Mouse (Mus musculus): ENCODE results near the gene Ap3d1.

The Ap3d1 gene

DNA sequence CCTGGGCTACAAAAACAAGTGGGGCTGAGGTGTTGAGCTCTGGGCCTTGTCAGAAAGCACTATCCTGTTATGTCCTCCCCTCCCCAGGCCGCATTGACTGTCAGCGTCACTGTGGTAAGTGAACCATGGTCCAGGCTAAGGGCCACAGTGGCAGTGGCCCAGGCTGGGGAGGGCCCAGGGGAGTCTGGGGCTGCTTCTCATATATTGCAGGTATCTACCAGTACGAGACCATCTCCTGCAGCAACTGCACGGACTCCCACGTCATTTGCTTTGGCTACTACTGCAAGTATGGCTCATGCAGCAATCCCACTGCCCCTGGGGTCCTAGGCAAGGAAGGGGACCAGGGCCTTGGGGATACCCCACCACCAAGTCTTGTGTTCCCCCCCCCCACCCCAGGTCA lies 38.4 kb downstream of the Ap3d1 start:
- DNase-seq (ENCODE audit: low spot score in 2 of 2): no peak

DNA sequence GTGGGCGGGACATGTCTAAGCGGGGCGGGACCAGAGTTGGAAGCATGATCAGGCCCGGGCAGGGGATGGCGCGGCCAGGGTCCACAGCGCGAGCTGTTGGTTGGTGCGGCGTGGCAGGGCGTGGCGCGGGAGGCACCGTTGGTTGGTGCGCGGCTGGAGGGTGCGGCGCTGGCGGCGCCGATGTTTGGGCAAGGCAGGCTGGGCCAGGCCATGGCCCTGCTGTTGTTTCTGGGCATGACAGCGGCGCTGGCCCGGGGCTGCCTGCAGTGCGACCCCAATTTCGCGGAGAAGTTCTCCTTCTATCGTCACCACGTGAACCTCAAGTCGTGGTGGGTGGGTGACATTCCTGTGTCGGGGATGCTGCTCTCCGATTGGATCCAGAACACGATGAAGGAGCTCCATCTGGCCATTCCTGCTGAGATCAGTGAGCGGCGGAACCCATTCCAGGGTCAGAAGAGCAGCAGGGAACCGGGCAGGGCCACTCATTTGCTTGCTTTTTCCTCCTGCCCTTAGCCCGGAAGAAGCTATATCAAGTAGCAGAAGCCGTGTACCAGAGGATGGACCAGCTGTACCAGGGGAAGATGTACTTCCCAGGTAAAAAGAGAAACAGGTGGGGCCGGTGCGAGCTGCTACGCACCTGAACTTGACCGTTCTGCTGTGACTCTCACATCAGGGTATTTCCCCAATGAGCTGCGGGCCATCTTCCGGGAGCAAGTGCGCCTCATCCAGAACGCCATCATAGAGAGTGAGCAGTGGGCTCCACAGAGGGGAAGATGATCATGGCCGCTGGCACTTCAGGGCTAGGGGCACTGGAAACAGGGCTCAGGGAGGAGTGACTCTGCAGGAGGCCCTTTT lies 39.3 kb downstream of the Ap3d1 start:
- DNase-seq (ENCODE audit: low spot score in 2 of 2): peak; percentile 94 to 97

DNA sequence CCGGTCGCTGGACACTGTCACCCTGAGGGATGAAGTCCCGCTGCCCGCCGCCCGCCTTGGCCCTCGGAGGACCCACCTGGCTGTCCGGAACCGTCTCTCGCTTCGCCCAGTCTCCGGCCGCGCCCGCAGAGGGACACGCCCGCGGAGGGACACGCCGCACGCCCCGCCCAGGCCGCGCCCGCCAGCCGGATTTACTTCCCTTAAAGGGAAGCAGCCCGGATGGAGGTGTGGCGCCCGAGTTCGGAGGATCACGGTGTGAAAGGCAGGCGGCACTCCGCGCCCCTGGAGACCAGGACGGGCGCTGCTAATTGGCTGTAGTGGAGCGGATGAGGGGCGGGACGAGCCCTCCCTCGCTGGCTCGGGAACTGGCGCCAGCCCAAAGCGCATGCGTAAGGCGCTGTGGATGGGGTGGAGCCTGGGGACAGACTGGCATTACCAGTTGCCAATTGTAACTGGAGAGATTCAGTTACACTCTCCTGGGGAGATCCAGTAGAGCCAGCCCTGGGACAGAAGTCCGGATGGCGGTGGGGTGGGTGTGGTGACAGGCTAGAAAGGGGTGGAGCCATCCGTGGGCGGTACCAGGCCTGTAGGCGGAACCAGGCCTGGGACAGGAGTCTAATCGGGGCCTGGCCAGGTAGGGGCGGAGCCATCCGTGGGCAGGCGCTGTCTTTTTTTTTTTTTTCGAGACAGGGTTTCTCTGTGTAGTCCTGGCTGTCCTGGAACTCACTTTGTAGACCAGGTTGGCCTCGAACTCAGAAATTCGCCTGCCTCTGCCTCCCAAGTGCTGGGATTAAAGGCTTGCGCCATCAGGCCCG lies 40.1 kb downstream of the Ap3d1 start, which contains the start of the genes Mob3a and Izumo4:
Gene Mob3a, minus strand, starts transcription at position 257 of the 815 bp plus-strand sequence.
Gene Izumo4, plus strand, starts transcription at position 464 of the 815 bp plus-strand sequence.
- peak; percentile 99 for DNase-seq (ENCODE audit: low spot score in 2 of 2)

DNA sequence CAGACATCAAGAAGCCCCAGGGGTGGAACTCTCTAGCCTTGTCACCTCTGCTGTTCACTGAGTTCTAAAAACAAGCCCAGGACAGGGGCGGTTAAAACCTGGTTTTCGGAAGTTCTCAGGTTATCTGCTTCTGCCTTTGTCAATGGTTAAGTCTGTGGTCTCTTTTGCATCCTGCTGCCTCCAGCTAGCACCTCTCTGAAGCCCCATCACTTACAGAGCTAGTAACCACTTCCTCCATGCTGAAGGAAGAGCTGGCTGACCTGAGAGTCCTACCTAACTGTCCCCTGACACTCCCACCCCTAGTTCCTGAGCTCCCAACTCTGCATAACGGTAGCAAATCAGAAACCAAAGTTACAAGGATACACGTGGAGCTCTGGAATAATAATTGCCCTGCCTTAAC lies 41.3 kb downstream of the Ap3d1 start:
- DNase-seq (ENCODE audit: low spot score in 2 of 2): no peak

GRCm38 (mm10) chr10:80700038-80700504 lies 42.0 kb downstream of the Ap3d1 start:
- DNase-seq (ENCODE audit: low spot score in 2 of 2): no peak

DNA sequence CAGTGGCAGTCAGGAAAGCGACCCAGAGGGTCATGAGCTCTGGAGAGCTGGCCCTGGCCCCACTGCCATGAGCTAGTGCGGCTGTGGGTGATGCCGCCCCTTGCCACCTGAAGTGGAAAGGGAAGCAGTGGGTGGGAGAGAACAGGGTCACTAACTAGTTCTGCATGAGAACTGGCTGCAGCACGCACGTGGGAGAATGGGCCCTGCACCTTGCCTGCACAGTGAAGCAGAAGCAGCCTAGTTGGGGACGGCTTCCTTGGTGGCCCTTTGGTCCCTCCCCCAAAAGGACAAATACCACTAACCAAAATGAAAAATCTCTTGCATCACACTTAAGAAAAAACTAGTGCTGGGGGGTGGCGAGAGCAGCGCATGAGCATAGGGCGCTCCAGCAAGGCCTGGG lies 43.5 kb downstream of the Ap3d1 start:
- DNase-seq (ENCODE audit: low spot score in 2 of 2): no peak

DNA sequence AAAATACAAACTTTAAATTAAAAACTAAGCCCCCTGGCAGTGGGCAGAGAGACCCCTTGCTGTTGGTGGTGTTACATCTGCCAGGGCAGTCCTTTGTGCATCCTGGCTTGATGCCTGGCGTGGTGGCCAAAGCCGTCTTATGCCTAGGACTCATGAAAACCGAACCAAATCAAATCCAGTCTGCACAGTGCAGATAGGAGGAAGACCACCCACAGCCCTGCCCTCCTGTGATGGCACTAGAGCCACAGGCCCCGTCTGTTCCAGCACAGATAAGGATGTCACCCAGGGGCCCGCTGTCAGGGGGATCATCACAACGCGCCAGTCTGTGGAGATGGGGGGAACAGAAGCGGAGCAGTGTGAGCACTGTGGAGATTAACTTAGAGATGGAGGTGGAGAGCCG lies 44.3 kb downstream of the Ap3d1 start:
- no peak for DNase-seq (ENCODE audit: low spot score in 2 of 2)

DNA sequence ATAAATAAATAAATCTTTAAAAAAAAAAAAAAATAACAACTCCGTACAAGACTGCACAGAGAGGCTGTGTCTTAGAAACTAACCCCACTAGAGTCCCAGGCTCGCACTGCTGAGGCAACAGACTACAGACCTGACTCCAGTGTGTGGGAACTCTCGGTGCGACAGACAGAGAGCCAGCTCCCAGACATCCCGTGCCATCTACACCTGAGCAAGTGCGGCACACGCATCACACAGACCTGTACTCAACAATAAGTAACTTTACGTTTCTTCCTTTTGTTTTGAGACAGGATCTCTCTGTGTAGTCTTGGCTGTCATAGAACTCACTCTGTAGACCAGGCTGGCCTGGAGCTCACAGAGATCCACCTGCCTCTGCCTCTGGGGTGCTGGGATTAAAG lies 44.7 kb downstream of the Ap3d1 start:
- no peak for DNase-seq (ENCODE audit: low spot score in 2 of 2)

GRCm38 (mm10) chr10:80696502-80697392 lies 45.3 kb downstream of the Ap3d1 start:
- no peak for DNase-seq (ENCODE audit: low spot score in 2 of 2)

DNA sequence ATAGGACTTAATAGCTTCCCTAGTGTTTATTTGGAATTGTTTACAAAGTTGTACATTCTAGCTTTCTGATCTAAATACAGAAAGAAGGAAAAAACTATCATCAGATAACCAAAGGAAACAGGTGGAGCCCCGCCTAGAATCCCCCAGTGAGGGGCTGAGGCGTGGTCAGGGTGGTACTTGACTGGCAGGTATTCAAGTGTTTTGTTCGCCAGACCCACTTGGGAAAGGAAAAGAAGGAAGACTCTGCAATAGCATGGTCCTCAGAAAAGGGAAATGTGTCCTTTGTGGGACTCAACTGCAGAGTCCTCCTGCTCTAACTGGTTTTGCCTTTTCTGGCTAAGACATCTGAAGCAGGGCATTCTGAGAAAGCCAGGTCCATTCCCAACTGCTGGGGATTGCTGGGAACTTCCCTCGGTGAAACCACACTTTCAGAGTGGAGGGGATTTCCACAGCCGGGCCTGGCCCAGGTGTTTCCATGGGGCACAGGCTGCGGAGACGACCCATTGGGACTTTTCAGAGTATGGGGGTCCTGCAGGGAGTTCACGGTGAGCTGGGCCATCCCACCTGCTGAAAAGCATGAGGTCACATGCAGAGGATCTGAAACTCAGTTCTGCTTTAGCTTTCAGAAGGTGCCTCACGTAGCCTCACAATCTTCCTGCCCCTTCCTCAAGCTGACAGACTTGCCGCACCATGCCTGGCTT lies 46.1 kb downstream of the Ap3d1 start:
- no peak for DNase-seq (ENCODE audit: low spot score in 2 of 2)

- DNase-seq (ENCODE audit: low spot score in 2 of 2): no peak
Observed at GRCm38 (mm10) chr10:80695186-80695585, 46.9 kb downstream of the Ap3d1 start.

DNA sequence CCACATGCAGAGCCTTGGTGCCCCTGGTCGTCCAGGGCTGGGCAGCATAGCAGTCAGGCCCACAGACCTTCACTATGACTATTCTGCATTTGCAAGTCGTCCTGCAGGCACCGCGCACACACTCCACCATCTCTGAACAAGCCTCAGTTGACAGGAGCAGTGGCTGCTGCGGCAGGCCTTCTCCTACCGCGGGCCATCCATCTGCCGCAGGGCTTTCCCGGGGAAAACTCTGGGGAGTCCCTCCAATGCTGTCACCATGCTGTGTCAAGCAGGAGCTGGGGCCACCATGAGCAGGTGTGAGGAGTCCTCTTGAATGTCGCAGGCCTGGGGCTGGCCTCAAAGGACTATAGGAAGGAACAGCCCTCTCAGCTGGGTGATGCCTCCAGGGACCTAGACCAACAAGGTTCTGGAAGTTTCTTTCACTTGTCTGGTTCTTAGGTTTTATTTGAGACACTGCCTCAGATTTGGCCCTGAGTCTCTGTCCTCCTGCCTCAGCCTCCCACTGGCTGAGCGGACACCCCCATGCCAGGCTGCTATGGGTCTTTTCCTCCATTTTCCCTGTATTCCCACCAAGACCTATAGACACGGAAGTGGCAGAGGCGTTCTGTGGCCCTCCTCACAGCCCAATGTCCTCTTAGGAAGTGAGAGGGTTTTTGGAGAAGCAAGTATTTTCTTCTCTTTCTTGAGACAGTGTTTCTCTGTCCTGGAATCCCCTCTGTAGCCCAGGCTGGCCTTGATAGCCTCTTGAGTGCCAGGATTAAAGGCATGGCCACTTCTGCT lies 47.7 kb downstream of the Ap3d1 start:
- DNase-seq (ENCODE audit: low spot score in 2 of 2): no peak

DNA sequence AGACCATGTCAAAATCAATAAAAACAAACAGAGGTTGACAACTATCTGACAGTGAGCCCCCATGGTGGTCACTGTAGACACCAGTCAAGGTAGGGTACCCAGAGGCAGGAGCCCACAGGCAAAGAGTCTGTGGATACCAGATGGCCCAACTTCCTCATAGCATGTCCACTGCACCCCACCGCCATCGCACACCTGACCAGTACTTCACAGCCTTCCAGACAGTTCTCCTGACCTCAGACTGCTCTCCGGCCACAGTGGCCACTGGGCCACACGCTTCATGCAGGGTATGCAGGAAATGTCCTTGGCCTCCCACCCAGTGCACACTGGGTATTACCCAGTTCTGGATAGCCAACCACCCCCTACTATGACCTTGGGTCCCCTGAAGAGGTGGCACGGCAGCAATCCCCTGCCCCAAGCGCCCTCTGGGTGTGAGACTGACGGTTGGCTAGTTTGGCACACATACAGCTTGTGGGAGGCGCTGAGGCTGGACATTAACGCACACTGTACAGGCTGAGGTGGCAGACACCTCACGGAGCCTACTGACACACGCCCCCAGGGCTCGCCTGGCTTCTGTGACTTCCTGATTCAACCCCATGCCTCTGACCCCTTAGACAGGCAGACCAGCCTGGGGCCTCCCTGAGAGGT lies 48.5 kb downstream of the Ap3d1 start:
- DNase-seq (ENCODE audit: low spot score in 2 of 2): no peak

GRCm38 (mm10) chr10:80692249-80693165 lies 49.6 kb downstream of the Ap3d1 start:
- no peak for DNase-seq (ENCODE audit: low spot score in 2 of 2)

DNA sequence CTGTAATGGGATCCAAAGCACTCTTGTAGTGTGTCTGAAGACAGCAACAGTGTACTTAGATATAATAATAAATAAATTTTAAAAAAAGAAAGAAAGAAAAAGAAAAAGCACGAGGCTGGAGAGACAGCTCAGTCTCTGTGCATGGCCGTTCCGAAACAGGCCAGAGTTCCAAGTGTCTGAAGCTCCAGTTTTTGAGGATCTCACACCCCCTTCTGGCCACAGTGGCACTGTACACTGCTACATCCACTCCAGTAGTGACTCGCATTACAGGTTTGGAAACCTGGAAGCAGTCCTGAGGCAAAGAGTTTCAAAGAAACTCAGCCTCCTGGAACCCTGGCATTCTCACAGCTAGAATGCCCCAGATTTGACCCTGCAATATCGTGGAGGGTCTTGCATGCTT lies 54.2 kb downstream of the Ap3d1 start:
- DNase-seq (ENCODE audit: low spot score in 2 of 2): peak in 1 of 2 experiments; percentile 67

GRCm38 (mm10) chr10:80686617-80687016 lies 55.4 kb downstream of the Ap3d1 start:
- DNase-seq (ENCODE audit: low spot score in 2 of 2): no peak

GRCm38 (mm10) chr10:80684984-80685383 lies 57.1 kb downstream of the Ap3d1 start:
- DNase-seq (ENCODE audit: low spot score in 2 of 2): no peak

DNA sequence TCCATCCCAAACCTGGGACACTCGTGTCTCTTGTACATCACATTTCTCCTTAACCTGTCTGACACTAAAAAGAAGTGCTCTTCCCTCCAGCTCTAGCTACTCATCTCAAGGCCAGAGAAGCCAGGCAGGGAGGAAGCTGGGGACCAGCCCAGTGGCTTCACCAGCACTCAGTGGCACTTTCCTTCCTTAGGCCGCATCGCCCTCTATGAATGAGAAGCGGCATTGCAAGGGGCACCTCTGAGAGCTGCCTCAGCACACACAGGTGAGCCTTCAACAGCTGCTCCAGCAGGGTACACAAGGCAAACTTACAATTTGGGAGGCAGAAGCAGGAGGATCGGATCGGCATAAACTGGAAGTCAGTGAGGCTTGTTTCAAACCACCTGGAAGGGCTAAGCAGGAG lies 57.9 kb downstream of the Ap3d1 start:
- peak in 1 of 2 experiments; percentile 55 for DNase-seq (ENCODE audit: low spot score in 2 of 2)

DNA sequence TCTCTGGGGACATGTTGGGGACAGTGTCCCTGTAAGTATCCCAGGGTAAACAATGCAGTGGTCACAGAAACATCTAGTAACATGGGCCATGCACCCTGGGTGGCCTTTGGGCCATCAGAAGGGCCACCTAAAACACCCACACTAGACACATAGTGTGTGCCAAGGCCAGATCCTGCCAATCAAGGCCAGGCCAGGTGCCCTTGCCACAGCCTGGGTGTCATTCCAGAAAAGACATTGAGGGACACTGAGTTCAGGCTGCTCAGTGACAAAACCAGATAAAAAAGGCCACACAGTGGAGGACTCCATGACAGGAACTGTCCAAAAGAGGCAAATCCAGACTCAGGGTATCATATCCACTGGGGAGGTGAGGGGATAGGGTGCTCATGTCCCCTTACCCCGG lies 58.4 kb downstream of the Ap3d1 start:
- no peak for DNase-seq (ENCODE audit: low spot score in 2 of 2)
